Mouse (Mus musculus) liver, postnatal 0 days (tissue): ENCODE measurements around the gene Stk39.

Experiments used
- CTCF ChIP-seq: sonication (generic); IDR thresholded peaks from 2 replicates; pipeline ENCODE4 v1.5.1; 2016; ENCODE audit warnings: antibody characterized with exemption, low read depth
- EP300 ChIP-seq: IDR thresholded peaks from 2 replicates; pipeline ENCODE4 v1.6.1; 2016; ENCODE audit warnings: antibody characterized with exemption, low read depth, mild to moderate bottlenecking

DNA sequence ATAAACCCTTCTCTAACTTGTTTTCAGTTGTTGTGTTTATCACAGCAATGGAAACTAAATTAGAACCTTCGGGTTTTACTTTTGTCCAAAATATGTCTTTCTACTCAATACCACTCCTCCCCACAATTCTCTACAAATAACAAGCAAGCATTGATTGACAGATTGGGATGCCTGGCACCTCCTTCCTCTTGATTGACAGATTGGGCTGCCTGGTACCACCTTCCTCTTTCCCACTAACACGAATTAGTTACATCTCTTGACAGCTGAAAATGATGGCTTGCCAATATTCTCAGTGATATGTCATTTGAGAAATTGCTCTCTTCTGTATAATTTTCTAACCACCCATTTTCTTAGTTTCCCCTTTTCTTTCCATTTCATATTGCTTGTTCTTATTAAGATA lies 43.3 kb upstream of the Stk39 start:
- TF ChIP-seq CTCF, result no peak
- TF ChIP-seq EP300, result no peak
